Mouse (Mus musculus) CH12.LX (cell line): ENCODE measurements around the gene Zfp235. TPM values are rescaled to one million over a fixed set of nuclear protein-coding genes. Genes with fewer than 3 reads are reported as not detected.
A peak's percentile ranks its signal among the peaks of the same experiment; 100 is the strongest.

Experiments
- DNase-seq: peaks from one replicate; pipeline ENCODE4 v3.0.0-alpha.2; 2013; ENCODE audit errors: extremely low read depth
- H3K27ac ChIP-seq: 2 replicates; pipeline ENCODE4 v1.5.1; 2012; ENCODE audit warnings: low read depth, mild to moderate bottlenecking, control low read depth, moderate library complexity; ENCODE audit not compliant: insufficient read depth
- H3K27me3 ChIP-seq: replicated peaks from 2 replicates; pipeline ENCODE3; 2012; ENCODE audit warnings: inconsistent platforms
- H3K36me3 ChIP-seq, 2 experiments: replicated peaks in 1 of 2; 2 replicates each; pipeline versions ENCODE3 to v1.6.1; 2012; ENCODE audit warnings: inconsistent platforms in 1 of 2, low read length in 1 of 2, mild to moderate bottlenecking in 1 of 2, mixed read lengths in 1 of 2, moderate library complexity in 1 of 2; ENCODE audit not compliant: control insufficient read depth in 1 of 2, insufficient read depth in 1 of 2
- H3K4me1 ChIP-seq, 2 experiments: 2 replicates each; pipeline ENCODE4 v1.6.1; 2012; ENCODE audit warnings: inconsistent platforms in 1 of 2, moderate library complexity in 1 of 2; ENCODE audit not compliant: insufficient read depth in 2 of 2, control insufficient read depth in 1 of 2
- H3K4me2 ChIP-seq: 2 replicates; pipeline ENCODE4 v1.6.1; 2012; ENCODE audit warnings: low read depth, mild to moderate bottlenecking, control low read depth; ENCODE audit not compliant: poor library complexity, insufficient read depth, severe bottlenecking
- H3K4me3 ChIP-seq, 3 experiments: fragments of 150-350 bp in 1 of 3; sonication (generic) in 1 of 3; replicated peaks in 1 of 3; 2 replicates each; pipeline versions ENCODE3 to v1.5.1; 2011 to 2012; ENCODE audit warnings: low read depth in 2 of 3, low read length in 2 of 3, mild to moderate bottlenecking in 2 of 3, moderate library complexity in 2 of 3, control low read depth in 1 of 3, improper control_type of control experiment in 1 of 3, inconsistent platforms in 1 of 3, mixed read lengths in 1 of 3; ENCODE audit not compliant: poor library complexity in 1 of 3
- H3K79me2 ChIP-seq: replicated peaks from 2 replicates; pipeline ENCODE4 v1.6.1; 2012; ENCODE audit warnings: mild to moderate bottlenecking, moderate library complexity; ENCODE audit not compliant: control insufficient read depth, poor library complexity, insufficient read depth, severe bottlenecking; ENCODE audit errors: extremely low read depth
- H3K9ac ChIP-seq: 2 replicates; pipeline ENCODE4 v1.6.1; 2012; ENCODE audit warnings: low read depth, mild to moderate bottlenecking, control low read depth, moderate library complexity; ENCODE audit not compliant: insufficient read depth
- H3K9me3 ChIP-seq: replicated peaks from 2 replicates; pipeline ENCODE3; 2012; ENCODE audit warnings: low read length, inconsistent platforms, mixed read lengths
- CTCF ChIP-seq, 2 experiments: IDR thresholded peaks in 1 of 2; conservative IDR thresholded peaks in 1 of 2; 2 replicates each; pipeline ENCODE4 v1.5.1; 2011 to 2012; ENCODE audit warnings: low read depth in 2 of 2, low read length in 2 of 2, improper control_type of control experiment in 1 of 2, inconsistent platforms in 1 of 2, mild to moderate bottlenecking in 1 of 2, moderate library complexity in 1 of 2
- E2F4 ChIP-seq: IDR thresholded peaks from 2 replicates; pipeline ENCODE4 v1.6.1; 2011; ENCODE audit warnings: low read depth, low read length, improper control_type of control experiment; ENCODE audit not compliant: insufficient replicate concordance
- ELF1 ChIP-seq: IDR thresholded peaks from 2 replicates; pipeline ENCODE4 v1.6.1; 2014; ENCODE audit warnings: low read depth, mild to moderate bottlenecking, inconsistent platforms, low read length, improper control_type of control experiment
- EP300 ChIP-seq: IDR thresholded peaks from 2 replicates; pipeline ENCODE4 v1.6.1; 2011; ENCODE audit warnings: low read length, improper control_type of control experiment
- JUN ChIP-seq: IDR thresholded peaks from 2 replicates; pipeline ENCODE4 v1.6.1; 2011; ENCODE audit warnings: low read depth, mild to moderate bottlenecking, low read length, improper control_type of control experiment, moderate library complexity; ENCODE audit not compliant: insufficient read depth
- KAT2A ChIP-seq: IDR thresholded peaks from 2 replicates; pipeline ENCODE4 v1.6.1; 2012; ENCODE audit warnings: low read length, improper control_type of control experiment, inconsistent platforms; ENCODE audit not compliant: insufficient replicate concordance
- MEF2A ChIP-seq: IDR thresholded peaks from 2 replicates; pipeline ENCODE4 v1.6.1; 2014; ENCODE audit warnings: low read depth, mild to moderate bottlenecking, inconsistent platforms, low read length, improper control_type of control experiment, borderline replicate concordance
- MYC ChIP-seq: IDR thresholded peaks from 2 replicates; pipeline ENCODE4 v1.6.1; 2011; ENCODE audit warnings: low read depth, mild to moderate bottlenecking, improper control_type of control experiment, low read length
- PAX5 ChIP-seq: IDR thresholded peaks from 2 replicates; pipeline ENCODE4 v1.6.1; 2012; ENCODE audit warnings: low read length, inconsistent platforms, mixed read lengths
- POLR2A ChIP-seq: IDR thresholded peaks from 2 replicates; pipeline ENCODE4 v1.6.1; 2011; ENCODE audit warnings: low read depth, mild to moderate bottlenecking, improper control_type of control experiment, low read length
- POLR2AphosphoS2 ChIP-seq: IDR thresholded peaks from 2 replicates; pipeline ENCODE4 v1.6.1; 2011; ENCODE audit warnings: low read depth, low read length, improper control_type of control experiment
- RCOR1 ChIP-seq: conservative IDR thresholded peaks from 2 replicates; pipeline ENCODE4 v1.6.1; 2012; ENCODE audit warnings: low read depth, mild to moderate bottlenecking, inconsistent platforms, low read length, improper control_type of control experiment
- SIN3A ChIP-seq: IDR thresholded peaks from 2 replicates; pipeline ENCODE4 v1.6.1; 2012; ENCODE audit warnings: low read length, improper control_type of control experiment, inconsistent platforms
- USF1 ChIP-seq: IDR thresholded peaks from 2 replicates; pipeline ENCODE4 v1.6.1; 2014; ENCODE audit warnings: low read depth, mild to moderate bottlenecking, inconsistent platforms, low read length, improper control_type of control experiment
- USF2 ChIP-seq: conservative IDR thresholded peaks from 2 replicates; pipeline ENCODE4 v1.6.1; 2011; ENCODE audit warnings: low read depth, low read length, improper control_type of control experiment
- ZC3H11A ChIP-seq: IDR thresholded peaks from 2 replicates; pipeline ENCODE4 v1.6.1; 2012; ENCODE audit warnings: low read depth, mild to moderate bottlenecking, inconsistent platforms, low read length, improper control_type of control experiment
- ZMIZ1 ChIP-seq: IDR thresholded peaks from 2 replicates; pipeline ENCODE4 v1.6.1; 2012; ENCODE audit warnings: low read depth, mild to moderate bottlenecking, inconsistent platforms, low read length, improper control_type of control experiment
- ZNF384 ChIP-seq: IDR thresholded peaks from 2 replicates; pipeline ENCODE4 v1.6.1; 2012; ENCODE audit warnings: low read depth, low read length, improper control_type of control experiment, inconsistent platforms
- dilution Hi-C: fragments of 300-500 bp; cut with MboI; formaldehyde crosslinking; loops from 2 replicates; pipeline ENCODE4 v1.14.3; 2020; ENCODE audit warnings: low sequenced_read_pairs; ENCODE audit not compliant: extremely low pct_unique_long_range_greater_than_20kb, extremely low pct_ligation_motif_present
- in situ Hi-C: fragments of 300-500 bp; cut with MboI; formaldehyde crosslinking; loops from 3 replicates; pipeline ENCODE4 v1.14.3; 2019; ENCODE audit warnings: low sequenced_read_pairs, low pct_ligation_motif_present, low pct_unique_long_range_greater_than_20kb, mixed read lengths
- polyA plus RNA-seq: library from polyadenylated mRNA; unstranded; fragments of >175 nt; gene quantifications from 2 replicates; pipeline ENCODE4 v1.2.1, GENCODE M21; 2012; ENCODE audit warnings: low read depth; ENCODE audit not compliant: insufficient read length
- total RNA-seq, 2 experiments: library from RNA; depleted of rRNA; stranded (reverse); fragments of 300-350 nt in 1 of 2; fragments of >200 nt in 1 of 2; gene quantifications; 2 replicates each; pipeline ENCODE4 v1.2.3; 2012 to 2014

Zfp235 gene
- total and polyA plus RNA-seq, 3 experiments: 2.8 to 6.7 (median 5.9) TPM

- Histone ChIP-seq H3K27me3 (no peaks in the 10 kb centered on the region), H3K9me3 (peaks cover 86% of the 10 kb centered on the region), H3K9ac (no peak overlapping the region), H3K27ac (no peak overlapping the region), H3K4me1 (no peaks in the 10 kb centered on the region), H3K4me2 (no peak overlapping the region), H3K4me3 (peak overlapping the region in 1 of 3 experiments; percentile 13), H3K36me3 (peaks cover 74 to 94% of the 10 kb centered on the region in 2 experiments), H3K79me2 (no peaks in the 10 kb centered on the region)
- dilution Hi-C loops (no loop called here), in situ Hi-C loops (no loop called here)
- TF ChIP-seq MYC (no peak), KAT2A (no peak), PAX5 (no peak), POLR2A (no peak), POLR2AphosphoS2 (no peak), ZMIZ1 (no peak), CTCF (conservative IDR thresholded peaks at IDR 0.05 in 1 of 2, IDR thresholded peaks at IDR 0.05 in 1 of 2; ENCODE audit: low read depth in 2 of 2, low read length in 2 of 2) (no peak), JUN (no peak), USF1 (no peak), ZNF384 (no peak), MEF2A (no peak), E2F4 (no peak), SIN3A (no peak), EP300 (no peak), ZC3H11A (no peak), RCOR1 (no peak), USF2 (no peak), ELF1 (no peak)
- no peak for DNase-seq
These were observed 29.6 kb upstream of the Zfp235 start for GRCm38 (mm10) chr7:24104403-24104802.

GRCm38 (mm10) chr7:24105144-24105703 is 28.7 kb upstream of the Zfp235 start:
- H3K27ac ChIP-seq: no peak overlapping the region
- no peaks in the 10 kb centered on the region for H3K79me2 ChIP-seq
- peaks cover 81% of the 10 kb centered on the region for H3K9me3 ChIP-seq
- H3K4me3 ChIP-seq: peak overlapping the region in 1 of 3 experiments; percentile 22
- H3K4me1 ChIP-seq: no peaks in the 10 kb centered on the region
- no peak for DNase-seq
- in situ Hi-C loops (no loop called here), dilution Hi-C loops (no loop called here)
- H3K27me3 ChIP-seq: no peaks in the 10 kb centered on the region
- peaks cover 65 to 86% of the 10 kb centered on the region in 2 experiments for H3K36me3 ChIP-seq
- H3K9ac ChIP-seq: no peak overlapping the region
- H3K4me2 ChIP-seq: no peak overlapping the region
- TF ChIP-seq ELF1 (no peak), SIN3A (no peak), ZMIZ1 (no peak), MEF2A (no peak)
